Mouse (Mus musculus): Measurements from ENCODE around the gene Hmgn2. TPM values are rescaled to one million over a fixed set of nuclear protein-coding genes. Genes with fewer than 3 reads are reported as not detected.

Gene Hmgn2
- 204 and 431 TPM in 2 replicates for polyA plus RNA-seq (2011; ENCODE audit: insufficient read length, low read depth, missing spikeins)

DNA sequence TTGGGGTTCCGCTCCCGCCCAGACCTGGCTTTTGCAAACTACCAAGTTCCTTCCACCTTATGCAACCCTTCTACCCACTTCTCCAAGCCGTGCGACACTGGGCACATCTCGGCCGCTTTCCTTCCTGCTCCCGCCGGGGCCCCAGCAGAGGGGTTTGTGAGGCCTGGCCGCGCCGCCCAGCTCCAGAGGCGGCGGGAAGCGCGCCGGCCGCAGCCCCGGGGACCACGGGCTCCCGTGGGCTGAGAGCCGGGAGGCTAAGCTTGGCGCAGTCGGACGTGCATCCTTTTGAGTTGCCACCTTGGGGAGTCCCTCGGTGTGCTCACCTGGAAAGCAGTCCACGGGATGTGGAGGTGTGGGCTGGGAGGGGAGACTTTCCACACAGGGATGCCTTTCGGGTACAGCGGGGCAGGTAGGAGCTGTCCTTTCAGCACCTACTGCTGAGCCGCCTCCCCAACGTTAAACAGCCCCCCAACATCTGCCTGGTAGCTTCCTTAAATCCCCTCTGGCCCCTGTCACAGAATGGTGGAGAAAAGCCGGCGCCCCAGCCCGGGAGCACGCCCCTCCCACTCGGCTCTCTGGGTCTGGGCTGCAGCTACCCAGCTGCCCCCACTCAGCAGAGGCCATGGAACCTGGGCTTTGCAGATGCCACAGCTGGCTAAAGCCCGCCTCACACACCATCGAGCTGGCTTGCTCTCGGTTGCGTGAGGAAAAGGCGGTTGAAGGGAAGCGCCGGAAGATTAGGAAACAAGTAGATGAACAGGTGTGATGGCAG lies at the start of gene Hmgn2:
Gene Hmgn2 (minus strand): TSS at position 501 of the 772 bp plus-strand sequence.
- Histone ChIP-seq H3K4me1 (ENCODE audit: control insufficient read depth, insufficient read depth, low read length) (peaks cover 4% of the 10 kb centered on the region), H3K27ac (ENCODE audit: insufficient read depth, low read length) (peak within 1 kb of the TSS; percentile 96), H3K4me3 (ENCODE audit: insufficient read depth, low read length) (peak within 1 kb of the TSS; percentile 48)
- TF ChIP-seq CTCF (IDR thresholded peaks at IDR 0.05; ENCODE audit: borderline replicate concordance, insufficient read depth, low read length): no peak
- 0 out of 2 replicates have a peak, but pooled peaks have one; percentile 4 for TF ChIP-seq POLR2A (IDR thresholded peaks at IDR 0.05; ENCODE audit: low read depth, low read length)

DNA sequence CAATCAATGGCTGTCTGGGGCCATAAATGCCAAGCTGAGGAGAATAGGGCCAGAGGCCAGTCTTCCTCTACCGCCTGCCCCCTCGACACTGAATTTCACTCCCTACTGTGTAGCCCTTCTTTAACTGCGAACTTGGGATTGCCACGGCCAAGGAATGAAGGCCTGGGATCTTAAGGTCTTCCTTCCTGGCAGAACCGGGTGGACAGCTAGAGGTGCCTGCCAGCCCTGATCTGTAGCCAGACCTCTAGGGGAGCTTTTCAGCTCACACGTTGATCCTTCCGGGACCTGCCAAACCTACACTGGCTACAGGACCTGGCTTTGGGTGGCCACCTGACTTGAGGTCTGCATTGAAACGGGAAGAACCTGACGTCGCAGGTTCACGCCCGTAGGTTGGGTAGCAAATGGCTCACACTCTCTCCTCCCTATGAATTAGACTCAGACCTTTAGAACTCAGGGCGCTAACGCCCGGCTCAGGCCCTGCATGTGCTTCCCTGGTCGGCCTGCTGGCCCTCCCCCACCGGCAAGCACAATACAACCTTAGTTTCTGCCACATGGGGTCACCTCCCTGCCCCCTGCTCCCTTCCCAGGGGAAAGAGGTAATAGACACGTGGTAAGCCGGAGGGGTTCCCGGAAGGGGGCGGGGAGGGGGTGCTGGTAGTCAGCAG lies 48.9 kb upstream of the Hmgn2 start:
- no peak for TF ChIP-seq POLR2A (IDR thresholded peaks at IDR 0.05; ENCODE audit: low read depth, low read length)
- no peak for TF ChIP-seq CTCF (IDR thresholded peaks at IDR 0.05; ENCODE audit: borderline replicate concordance, insufficient read depth, low read length)
- Histone ChIP-seq H3K4me3 (ENCODE audit: insufficient read depth, low read length) (no peak overlapping the region), H3K27ac (ENCODE audit: insufficient read depth, low read length) (no peak overlapping the region), H3K4me1 (ENCODE audit: control insufficient read depth, insufficient read depth, low read length) (no peaks in the 10 kb centered on the region)

DNA sequence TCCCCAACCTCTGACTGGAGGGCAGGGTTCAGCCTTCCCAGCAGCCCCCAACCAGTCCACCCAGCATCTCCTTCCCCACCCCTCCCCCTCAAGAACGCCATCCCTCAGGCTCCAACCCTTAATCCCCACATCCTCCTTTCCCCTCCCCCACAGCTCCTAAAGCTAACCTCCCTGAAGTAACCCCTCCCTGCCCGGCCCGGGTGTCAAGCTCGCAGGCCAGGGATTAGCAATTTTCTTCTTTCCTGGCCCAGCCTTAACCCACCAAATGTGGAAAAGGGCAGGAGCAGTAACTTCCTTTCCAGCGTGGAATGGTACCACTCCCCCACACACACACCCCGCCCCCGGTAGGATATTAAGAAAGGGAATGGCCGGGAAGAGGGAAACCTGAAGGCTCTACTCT lies 48.3 kb upstream of the Hmgn2 start:
- no peak for TF ChIP-seq CTCF (IDR thresholded peaks at IDR 0.05; ENCODE audit: borderline replicate concordance, insufficient read depth, low read length)
- TF ChIP-seq POLR2A (IDR thresholded peaks at IDR 0.05; ENCODE audit: low read depth, low read length): no peak
- no peak overlapping the region for H3K27ac ChIP-seq (ENCODE audit: insufficient read depth, low read length)
- no peaks in the 10 kb centered on the region for H3K4me1 ChIP-seq (ENCODE audit: control insufficient read depth, insufficient read depth, low read length)
- no peak overlapping the region for H3K4me3 ChIP-seq (ENCODE audit: insufficient read depth, low read length)

DNA sequence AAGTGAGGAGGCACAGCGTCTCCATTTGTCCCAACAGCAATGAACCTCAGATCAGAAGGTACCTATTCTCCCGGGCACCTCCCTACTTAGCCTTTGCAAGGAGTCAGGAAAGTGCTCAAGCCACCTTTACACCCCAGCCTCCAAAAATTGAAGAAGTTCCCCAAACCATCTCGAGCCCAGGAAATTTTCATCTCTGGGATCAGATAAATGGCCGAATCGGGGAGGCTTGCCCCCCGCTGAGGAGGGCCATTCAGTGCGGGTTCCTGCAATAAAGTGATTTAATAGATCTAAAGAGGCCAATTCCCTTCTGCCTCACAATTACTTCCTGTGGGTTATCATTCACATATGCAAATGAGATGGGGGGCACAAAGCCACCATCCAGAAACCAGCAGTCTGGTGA lies 47.8 kb upstream of the Hmgn2 start:
- Histone ChIP-seq H3K27ac (ENCODE audit: insufficient read depth, low read length) (no peak overlapping the region), H3K4me3 (ENCODE audit: insufficient read depth, low read length) (no peak overlapping the region), H3K4me1 (ENCODE audit: control insufficient read depth, insufficient read depth, low read length) (no peaks in the 10 kb centered on the region)
- TF ChIP-seq CTCF (IDR thresholded peaks at IDR 0.05; ENCODE audit: borderline replicate concordance, insufficient read depth, low read length) (no peak), POLR2A (IDR thresholded peaks at IDR 0.05; ENCODE audit: low read depth, low read length) (no peak)

- H3K4me3 ChIP-seq (ENCODE audit: insufficient read depth, low read length): no peak overlapping the region
- no peak overlapping the region for H3K27ac ChIP-seq (ENCODE audit: insufficient read depth, low read length)
- no peak for TF ChIP-seq POLR2A (IDR thresholded peaks at IDR 0.05; ENCODE audit: low read depth, low read length)
- TF ChIP-seq CTCF (IDR thresholded peaks at IDR 0.05; ENCODE audit: borderline replicate concordance, insufficient read depth, low read length): peak; percentile 60; the same call in 1 of the 2 replicates
- H3K4me1 ChIP-seq (ENCODE audit: control insufficient read depth, insufficient read depth, low read length): no peaks in the 10 kb centered on the region
These were observed 44.5 kb upstream of the Hmgn2 start for GRCm38 (mm10) chr4:134012858-134013528.

GRCm38 (mm10) chr4:134011450-134012414 lies 43.3 kb upstream of the Hmgn2 start:
- H3K4me1 ChIP-seq (ENCODE audit: control insufficient read depth, insufficient read depth, low read length): no peaks in the 10 kb centered on the region
- H3K27ac ChIP-seq (ENCODE audit: insufficient read depth, low read length): no peak overlapping the region
- TF ChIP-seq POLR2A (IDR thresholded peaks at IDR 0.05; ENCODE audit: low read depth, low read length) (no peak), CTCF (IDR thresholded peaks at IDR 0.05; ENCODE audit: borderline replicate concordance, insufficient read depth, low read length) (no peak)
- H3K4me3 ChIP-seq (ENCODE audit: insufficient read depth, low read length): no peak overlapping the region

DNA sequence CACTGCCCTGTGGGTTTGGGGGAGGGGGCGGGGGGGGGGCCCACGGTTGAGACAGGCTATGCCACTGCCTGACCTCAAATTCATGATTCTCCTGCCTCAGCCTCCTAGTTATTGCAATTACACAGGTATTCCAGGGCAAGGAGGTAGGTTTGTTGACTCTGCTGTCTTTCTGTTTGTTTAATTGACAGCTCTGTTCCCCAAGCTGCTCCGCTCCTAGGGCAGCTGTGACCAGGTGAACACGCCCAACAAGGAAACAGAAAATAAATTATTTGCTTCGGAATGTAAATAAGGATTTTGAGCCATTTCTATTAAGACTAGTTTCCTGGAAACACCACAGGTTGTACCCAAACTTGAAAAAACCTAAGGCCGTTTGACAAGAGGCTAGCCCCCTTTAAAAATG lies 41.3 kb upstream of the Hmgn2 start:
- Histone ChIP-seq H3K27ac (ENCODE audit: insufficient read depth, low read length) (no peak overlapping the region), H3K4me3 (ENCODE audit: insufficient read depth, low read length) (no peak overlapping the region), H3K4me1 (ENCODE audit: control insufficient read depth, insufficient read depth, low read length) (no peaks in the 10 kb centered on the region)
- TF ChIP-seq POLR2A (IDR thresholded peaks at IDR 0.05; ENCODE audit: low read depth, low read length) (no peak), CTCF (IDR thresholded peaks at IDR 0.05; ENCODE audit: borderline replicate concordance, insufficient read depth, low read length) (no peak)

DNA sequence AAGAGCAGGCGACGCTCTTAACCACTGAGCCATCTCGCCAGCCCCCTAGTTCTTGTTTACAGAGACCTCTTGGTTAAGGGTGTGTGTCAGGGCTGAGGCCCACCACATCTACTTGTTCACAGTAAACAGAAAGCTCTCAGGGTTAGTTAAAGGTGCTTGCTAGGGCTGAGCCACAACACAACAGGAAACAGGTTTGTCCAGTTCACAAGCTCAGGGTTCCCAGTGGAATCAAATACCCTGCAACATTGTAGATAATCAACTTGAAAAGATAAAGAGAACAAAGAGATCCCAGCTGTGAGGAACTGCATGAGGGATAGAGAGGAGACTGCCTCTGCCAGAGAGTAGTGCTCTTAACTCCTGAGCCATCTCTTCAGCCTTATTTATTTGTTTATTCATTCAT lies 38.4 kb upstream of the Hmgn2 start:
- H3K4me1 ChIP-seq (ENCODE audit: control insufficient read depth, insufficient read depth, low read length): no peaks in the 10 kb centered on the region
- H3K27ac ChIP-seq (ENCODE audit: insufficient read depth, low read length): no peak overlapping the region
- TF ChIP-seq CTCF (IDR thresholded peaks at IDR 0.05; ENCODE audit: borderline replicate concordance, insufficient read depth, low read length) (no peak), POLR2A (IDR thresholded peaks at IDR 0.05; ENCODE audit: low read depth, low read length) (no peak)
- H3K4me3 ChIP-seq (ENCODE audit: insufficient read depth, low read length): no peak overlapping the region

All from embryonic fibroblast, embryonic 13.5 days (primary cell).